Mouse (Mus musculus): ENCODE results near the gene Tpst2.

DNA sequence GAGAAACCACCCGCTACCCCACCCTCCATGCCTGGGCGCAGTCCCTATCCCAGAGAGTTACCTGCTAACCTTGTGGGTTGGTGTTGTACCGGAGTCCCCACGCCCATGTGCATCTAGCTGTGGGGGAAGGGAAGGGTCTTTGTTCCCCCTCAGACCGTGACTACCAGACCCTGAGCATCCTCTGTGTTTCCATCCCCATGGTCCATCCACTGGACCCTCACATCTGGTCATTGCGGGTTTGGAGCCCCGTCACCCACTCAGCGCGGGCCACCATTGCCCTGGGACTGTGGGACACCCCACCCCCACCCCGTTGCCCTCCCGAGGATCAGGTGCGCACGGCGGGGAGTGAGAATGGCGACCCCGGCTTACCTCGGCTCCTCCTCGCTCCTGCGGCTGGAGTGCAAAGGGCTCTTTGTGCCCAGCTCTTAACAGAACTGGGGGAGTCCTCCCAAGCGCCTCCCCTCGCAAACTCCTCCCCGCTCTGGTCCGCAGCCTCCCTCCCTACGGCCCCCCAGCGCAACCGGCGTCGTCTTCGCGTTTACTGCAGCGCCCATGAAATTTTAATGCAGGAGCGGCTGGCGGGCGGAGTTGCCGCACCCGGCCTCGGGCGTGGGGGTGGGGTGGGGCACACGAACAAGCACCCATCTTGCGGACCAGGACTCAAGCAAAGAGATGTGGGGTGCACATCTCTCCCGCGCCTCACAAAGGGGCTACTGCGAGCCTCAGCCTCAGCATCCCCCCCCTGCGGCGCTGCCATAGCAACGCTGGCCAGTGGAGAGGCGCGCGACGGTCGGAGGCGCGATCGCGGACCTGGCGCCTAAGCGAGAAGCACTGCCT is 48.0 kb upstream of the Tpst2 start:
- TF ChIP-seq CTCF (IDR thresholded peaks at IDR 0.05; ENCODE audit: borderline replicate concordance, insufficient read depth, low read length) (no peak), POLR2A (IDR thresholded peaks at IDR 0.05; ENCODE audit: low read depth, low read length) (no peak)

All from embryonic fibroblast, embryonic 13.5 days (primary cell).